8 mouse cellular contexts compared by ENCODE assay signal in the genomic region with DNA sequence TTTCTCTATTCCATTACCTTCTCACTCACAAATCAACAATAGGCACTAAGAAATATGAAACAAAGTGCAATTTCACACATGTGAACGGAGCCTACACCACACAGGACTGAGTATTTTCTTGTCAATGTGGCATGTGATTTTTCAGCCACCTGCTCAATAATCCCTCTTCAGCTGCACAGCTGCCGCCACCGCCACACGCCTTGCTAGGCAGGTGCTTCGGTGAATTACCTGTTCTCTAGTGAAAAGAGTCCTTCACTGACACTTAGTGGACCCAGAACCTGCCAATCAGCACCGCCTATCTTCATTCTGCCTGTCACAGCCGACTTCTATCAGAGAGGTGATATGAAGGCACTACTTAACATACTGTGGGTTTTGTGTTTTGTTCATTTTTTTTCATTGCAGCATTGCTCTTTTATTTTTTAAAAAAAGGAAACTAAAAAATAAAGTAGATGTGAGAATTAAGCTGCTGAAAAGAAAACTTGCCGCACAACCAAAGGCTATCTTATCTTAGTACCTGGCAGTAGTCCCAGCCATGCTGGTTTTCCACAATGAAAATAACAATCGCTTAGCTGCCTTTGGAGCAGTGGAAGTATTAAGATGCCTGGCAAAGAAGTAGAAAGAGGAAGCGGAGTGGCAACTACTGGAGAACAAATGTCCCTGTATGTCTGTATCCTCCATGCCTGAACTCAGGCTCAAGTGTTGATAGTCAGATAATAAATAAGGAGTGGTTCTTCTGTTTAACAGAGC. TPM values are rescaled to one million over a fixed set of nuclear protein-coding genes. Genes with fewer than 3 reads are reported as not detected.
DNase-seq lines count a peak whose midpoint lies in the region; ATAC-seq lines count a peak whose summit lies in the region.

No protein-coding gene starts in this region.

- peak overlapping the region; percentile 30 for H3K4me3 ChIP-seq in heart, embryonic 15.5 days

- no peaks in the 10 kb centered on the region for H3K9me3 ChIP-seq in heart, embryonic 15.5 days (replicated peaks)

- peak overlapping the region; percentile 69 for H3K27ac ChIP-seq in heart, embryonic 15.5 days

- intact Hi-C loops in heart, postnatal 36 days (cut with DNase I): loop anchor here (10.0 kb wide), 1 partner anchor 771 kb away; a partner anchor contains a TSS

- H3K4me2 ChIP-seq in heart, embryonic 15.5 days: peak overlapping the region; percentile 55

- no peaks in the 10 kb centered on the region for H3K27me3 ChIP-seq in heart, embryonic 15.5 days

- no peak overlapping the region; the same call in 1 of the 2 replicates for H3K9ac ChIP-seq in heart, embryonic 15.5 days

- peaks cover 55% of the 10 kb centered on the region for H3K4me1 ChIP-seq in heart, embryonic 15.5 days (replicated peaks)

- peak; percentile 62 to 75 for DNase-seq in heart, adult 18-20 months
- DNase-seq in heart, postnatal 36 days: no peak
- DNase-seq in NIH3T3 (ENCODE audit: low read depth): peak; percentile 8
- peak; percentile 43 for DNase-seq in lung, postnatal 14 days
- DNase-seq in right cerebral cortex, postnatal 10 days (ENCODE audit: low spot score in 2 of 2): no peak

- H3K36me3 ChIP-seq in heart, embryonic 15.5 days: no peaks in the 10 kb centered on the region

- WGBS in heart, embryonic 15.5 days: 25% methylated on average over 10 of the region's 10 CpGs

- no peak for ATAC-seq in heart, embryonic 15.5 days (replicated peaks; ENCODE audit: insufficient number of reproducible peaks, insufficient read depth, low FRiP score, low read depth)
- ATAC-seq in monocyte, adult 5-6 weeks (replicated peaks; ENCODE audit: insufficient number of reproducible peaks, low FRiP score, low TSS enrichment, poor library complexity, severe bottlenecking): no peak
- no peak for ATAC-seq in CD4-positive, CD25-positive, alpha-beta regulatory T cell, adult 4 months

RNA-seq across cellular contexts. Expression of a gene that starts 3.5 kb away (rescaled TPM):
- 10 to 100 TPM; 19.2 to 22.4 TPM for total RNA-seq in heart, adult 18-20 months (2021)
- 10 to 100 TPM; 22.6 to 25.3 TPM for total RNA-seq in heart, postnatal 36 days (2021)
- 4.9 and 5.7 TPM in 2 replicates for polyA plus RNA-seq in heart, embryonic 15.5 days (2015; fragmentation: Nextera tagmentation; extraction: Ambion mirVana)
- 3.3 to 5.2 TPM (median 4.8 TPM) in 3 replicates for total RNA-seq in monocyte, adult 5-6 weeks (2017)
- 1 to 10 TPM; 2.7 TPM for polyA plus RNA-seq in CD4-positive, CD25-positive, alpha-beta regulatory T cell, adult 4 months (2017; shearing (Covaris generic))

Comparison
In these comparisons a context has a peak if more than half of its experiments do, and no peak if none do; other contexts are left out.
1. DNase-seq: peak in heart, adult 18-20 months (2 of 2), NIH3T3 (single experiment) and lung, postnatal 14 days (single experiment); none in heart, postnatal 36 days (0 of 2) and right cerebral cortex, postnatal 10 days (0 of 2).